Mouse (Mus musculus): ENCODE results near the gene Phactr1. TPM values are rescaled to one million over a fixed set of nuclear protein-coding genes. Genes with fewer than 3 reads are reported as not detected.

The Phactr1 gene
- polyA plus RNA-seq, 1 experiment from 2014 or later = 17.1 TPM

DNA sequence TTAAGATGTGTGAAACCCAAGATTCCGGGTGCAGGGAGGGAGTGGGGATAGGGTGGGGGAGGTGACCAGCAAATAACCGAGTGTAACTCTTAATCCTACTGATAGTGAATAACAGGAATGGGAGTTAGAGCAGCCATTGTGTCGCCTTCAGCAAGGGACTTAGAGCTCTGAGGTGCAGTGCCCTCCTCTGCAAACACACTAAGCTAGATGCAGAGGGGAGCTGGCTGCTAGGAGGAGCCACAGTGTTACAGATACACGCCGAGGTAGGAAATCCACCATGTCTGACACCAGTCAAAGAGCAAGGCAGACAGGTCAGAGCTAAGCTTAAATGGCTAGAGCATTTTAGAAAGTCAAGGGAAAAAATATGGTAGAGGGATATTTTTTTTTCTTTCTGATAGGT, 476.9 kb downstream of the Phactr1 start:
- H3K4me3 ChIP-seq (replicated peaks) = no peak overlapping the region
- WGBS = 45% methylated on average over 5 of the region's 5 CpGs
- peaks cover 31% of the 10 kb centered on the region for H3K36me3 ChIP-seq
- ATAC-seq (ENCODE audit: insufficient number of reproducible peaks, low FRiP score, low TSS enrichment, low read depth) = no peak
- no peak overlapping the region for H3K27ac ChIP-seq (replicated peaks)
- H3K27me3 ChIP-seq = no peaks in the 10 kb centered on the region
- H3K9me3 ChIP-seq (replicated peaks) = no peaks in the 10 kb centered on the region
- no peak overlapping the region for H3K9ac ChIP-seq
- H3K4me1 ChIP-seq = no peaks in the 10 kb centered on the region
- H3K4me2 ChIP-seq (replicated peaks) = no peak overlapping the region

- H3K4me3 ChIP-seq (replicated peaks) = no peak overlapping the region
- peaks cover 26% of the 10 kb centered on the region for H3K36me3 ChIP-seq
- WGBS = 54% methylated on average over 5 of the region's 5 CpGs
- no peaks in the 10 kb centered on the region for H3K9me3 ChIP-seq (replicated peaks)
- H3K27ac ChIP-seq (replicated peaks) = no peak overlapping the region
- ATAC-seq (ENCODE audit: insufficient number of reproducible peaks, low FRiP score, low TSS enrichment, low read depth) = no peak
- H3K4me2 ChIP-seq (replicated peaks) = no peak overlapping the region
- no peak overlapping the region for H3K9ac ChIP-seq
- no peaks in the 10 kb centered on the region for H3K4me1 ChIP-seq
- H3K27me3 ChIP-seq = no peaks in the 10 kb centered on the region
Observed at GRCm38 (mm10) chr13:43158281-43158680, 477.9 kb downstream of the Phactr1 start.

GRCm38 (mm10) chr13:43159429-43159828, 479.0 kb downstream of the Phactr1 start:
- Histone ChIP-seq H3K4me2 (replicated peaks) (no peak overlapping the region), H3K36me3 (peaks cover 25% of the 10 kb centered on the region), H3K27ac (replicated peaks) (no peak overlapping the region), H3K4me3 (replicated peaks) (no peak overlapping the region), H3K4me1 (no peaks in the 10 kb centered on the region), H3K9me3 (replicated peaks) (no peaks in the 10 kb centered on the region), H3K27me3 (no peaks in the 10 kb centered on the region), H3K9ac (no peak overlapping the region)
- WGBS = 60% methylated on average over 3 of the region's 3 CpGs
- ATAC-seq (ENCODE audit: insufficient number of reproducible peaks, low FRiP score, low TSS enrichment, low read depth) = peak; percentile 39; the same call in 1 of the 2 replicates

GRCm38 (mm10) chr13:43167721-43168120, 487.3 kb downstream of the Phactr1 start:
- no peak overlapping the region for H3K9ac ChIP-seq
- H3K27ac ChIP-seq (replicated peaks) = no peak overlapping the region
- 73% methylated on average over 9 of the region's 9 CpGs for WGBS
- H3K36me3 ChIP-seq = peaks cover 35% of the 10 kb centered on the region
- H3K4me3 ChIP-seq (replicated peaks) = no peak overlapping the region
- no peaks in the 10 kb centered on the region for H3K27me3 ChIP-seq
- no peaks in the 10 kb centered on the region for H3K9me3 ChIP-seq (replicated peaks)
- H3K4me1 ChIP-seq = peaks cover 7% of the 10 kb centered on the region
- H3K4me2 ChIP-seq (replicated peaks) = no peak overlapping the region
- no peak for ATAC-seq (ENCODE audit: insufficient number of reproducible peaks, low FRiP score, low TSS enrichment, low read depth)

DNA sequence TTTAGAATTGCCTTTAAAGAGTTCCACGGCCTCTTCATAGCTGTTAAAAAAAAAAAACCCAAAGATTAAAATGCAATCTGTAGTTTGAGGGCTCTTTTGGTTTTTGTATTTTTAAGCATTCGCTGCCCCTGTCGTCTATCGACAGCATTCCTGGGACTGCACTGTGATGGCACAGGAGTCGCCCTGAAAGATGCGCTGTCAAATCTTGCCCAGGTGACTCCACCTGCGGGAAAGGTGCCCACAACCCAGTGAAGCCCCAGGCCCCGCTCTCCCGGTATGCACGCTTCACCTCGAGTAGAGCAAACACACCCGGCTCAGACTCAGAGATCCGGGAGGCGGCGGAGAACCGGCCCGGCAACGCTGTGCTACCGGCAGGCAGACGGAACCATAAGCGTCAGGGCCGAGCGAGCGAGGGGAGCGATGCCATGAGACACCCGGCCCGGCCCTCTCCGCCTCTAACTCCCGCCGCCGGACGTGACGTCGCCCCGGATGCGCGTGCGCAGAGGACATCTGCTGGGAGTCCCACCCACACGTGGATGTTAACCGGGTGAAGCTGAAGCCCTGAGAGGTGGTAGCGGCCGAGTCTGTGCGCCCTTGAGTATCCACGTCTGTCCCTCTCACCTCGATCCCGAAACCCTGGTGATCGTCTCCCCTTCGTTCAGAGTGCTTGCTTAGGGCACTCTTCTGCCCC, 490.7 kb downstream of the Phactr1 start, which contains the start of gene Tbc1d7:
Gene Tbc1d7, minus strand, starts transcription at position 482 of the 691 bp plus-strand sequence.
- under 1% methylated on average over 48 of the region's 48 CpGs for WGBS
- peaks cover 10% of the 10 kb centered on the region for H3K4me1 ChIP-seq

DNA sequence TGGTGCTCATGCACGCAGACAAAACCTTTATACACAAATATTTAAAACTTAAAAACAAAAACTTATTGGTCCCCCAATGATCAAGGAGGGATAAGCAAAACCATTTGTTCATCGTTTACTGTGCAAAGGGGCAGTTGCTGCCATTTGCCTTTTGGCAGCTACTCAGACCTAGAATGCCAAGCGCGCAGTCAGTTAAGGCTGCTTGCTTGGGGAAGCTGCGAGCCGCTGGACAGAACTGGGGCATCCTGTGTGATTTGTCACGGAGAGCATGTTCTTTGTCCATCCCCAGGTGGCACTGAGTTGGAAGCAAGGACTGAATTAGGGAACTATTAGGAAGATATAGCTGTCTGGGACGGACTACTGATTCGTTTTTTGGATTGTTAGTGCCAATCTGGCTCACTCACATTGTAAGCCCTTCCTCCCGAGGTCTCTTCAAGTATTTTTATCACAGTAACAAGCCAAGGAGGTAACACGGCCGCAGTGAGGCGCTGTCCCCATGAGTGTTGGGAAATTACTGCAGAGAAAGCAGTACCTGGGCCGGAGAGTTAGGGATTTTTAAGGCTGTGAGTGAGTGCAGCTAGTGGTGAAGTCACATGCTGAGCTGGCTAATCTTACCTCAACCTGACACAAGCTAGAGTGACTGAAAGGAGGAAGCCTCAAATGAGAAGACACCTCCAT, 491.8 kb downstream of the Phactr1 start:
- H3K36me3 ChIP-seq = 0 out of 2 replicates have a peak, but pooled peaks cover 16% of the 10 kb centered on the region
- peaks cover 10% of the 10 kb centered on the region for H3K4me1 ChIP-seq
- 28% methylated on average over 14 of the region's 14 CpGs for WGBS
- H3K4me2 ChIP-seq (replicated peaks) = peak overlapping the region; percentile 74
- peak overlapping the region; percentile 79; the same call in 1 of the 2 replicates for H3K27ac ChIP-seq (replicated peaks)
- no peak for ATAC-seq (ENCODE audit: insufficient number of reproducible peaks, low FRiP score, low TSS enrichment, low read depth)
- H3K9ac ChIP-seq = peak overlapping the region; percentile 59; the same call in 1 of the 2 replicates
- peak overlapping the region; percentile 76 for H3K4me3 ChIP-seq (replicated peaks)
- H3K9me3 ChIP-seq (replicated peaks) = no peaks in the 10 kb centered on the region
- H3K27me3 ChIP-seq = no peaks in the 10 kb centered on the region

More for the DNA sequence above, 490.7 kb downstream of the Phactr1 start, which contains the start of gene Tbc1d7:
- Histone ChIP-seq H3K27me3 (no peaks in the 10 kb centered on the region), H3K4me3 (replicated peaks) (peak within 1 kb of the TSS; percentile 76), H3K27ac (replicated peaks) (peak within 1 kb of the TSS; percentile 79), H3K9me3 (replicated peaks) (no peaks in the 10 kb centered on the region), H3K4me2 (replicated peaks) (peak within 1 kb of the TSS; percentile 74), H3K9ac (peak within 1 kb of the TSS; percentile 59), H3K36me3 (0 out of 2 replicates have a peak, but pooled peaks cover 16% of the 10 kb centered on the region)
- ATAC-seq (ENCODE audit: insufficient number of reproducible peaks, low FRiP score, low TSS enrichment, low read depth) = peak; percentile 93

- 16% methylated on average over 9 of the region's 9 CpGs for WGBS
- H3K36me3 ChIP-seq = 0 out of 2 replicates have a peak, but pooled peaks cover 7% of the 10 kb centered on the region
- no peaks in the 10 kb centered on the region for H3K9me3 ChIP-seq (replicated peaks)
- H3K4me3 ChIP-seq (replicated peaks) = no peak overlapping the region
- H3K27ac ChIP-seq (replicated peaks) = no peak overlapping the region
- no peak for ATAC-seq (ENCODE audit: insufficient number of reproducible peaks, low FRiP score, low TSS enrichment, low read depth)
- no peak overlapping the region for H3K9ac ChIP-seq
- H3K4me1 ChIP-seq = peaks cover 10% of the 10 kb centered on the region
- H3K27me3 ChIP-seq = no peaks in the 10 kb centered on the region
- H3K4me2 ChIP-seq (replicated peaks) = no peak overlapping the region
Observed at GRCm38 (mm10) chr13:43173262-43173661, 492.8 kb downstream of the Phactr1 start.

GRCm38 (mm10) chr13:43176676-43177075, 496.3 kb downstream of the Phactr1 start:
- no peaks in the 10 kb centered on the region for H3K36me3 ChIP-seq
- no peak overlapping the region for H3K9ac ChIP-seq
- no peak overlapping the region for H3K27ac ChIP-seq (replicated peaks)
- peaks cover 10% of the 10 kb centered on the region for H3K4me1 ChIP-seq
- H3K4me3 ChIP-seq (replicated peaks) = no peak overlapping the region
- no peak for ATAC-seq (ENCODE audit: insufficient number of reproducible peaks, low FRiP score, low TSS enrichment, low read depth)
- H3K27me3 ChIP-seq = no peaks in the 10 kb centered on the region
- no peak overlapping the region for H3K4me2 ChIP-seq (replicated peaks)
- 93% methylated on average over 3 of the region's 3 CpGs for WGBS
- H3K9me3 ChIP-seq (replicated peaks) = no peaks in the 10 kb centered on the region

GRCm38 (mm10) chr13:43177317-43177716, 496.9 kb downstream of the Phactr1 start:
- H3K27ac ChIP-seq (replicated peaks) = no peak overlapping the region
- no peak overlapping the region for H3K4me3 ChIP-seq (replicated peaks)
- H3K4me2 ChIP-seq (replicated peaks) = no peak overlapping the region
- no peaks in the 10 kb centered on the region for H3K9me3 ChIP-seq (replicated peaks)
- peaks cover 3% of the 10 kb centered on the region for H3K4me1 ChIP-seq
- H3K9ac ChIP-seq = no peak overlapping the region
- ATAC-seq (ENCODE audit: insufficient number of reproducible peaks, low FRiP score, low TSS enrichment, low read depth) = no peak
- WGBS = 87% methylated on average over 7 of the region's 7 CpGs
- H3K36me3 ChIP-seq = no peaks in the 10 kb centered on the region
- peaks cover 3% of the 10 kb centered on the region; the same call in 1 of the 2 replicates for H3K27me3 ChIP-seq

- 55% methylated on average over 7 of the region's 7 CpGs for WGBS
- no peak overlapping the region for H3K4me2 ChIP-seq (replicated peaks)
- H3K4me1 ChIP-seq = peaks cover 10% of the 10 kb centered on the region; the same call in 1 of the 2 replicates
- peaks cover 3% of the 10 kb centered on the region; the same call in 1 of the 2 replicates for H3K27me3 ChIP-seq
- no peak overlapping the region for H3K9ac ChIP-seq
- H3K4me3 ChIP-seq (replicated peaks) = no peak overlapping the region
- no peaks in the 10 kb centered on the region for H3K9me3 ChIP-seq (replicated peaks)
- ATAC-seq (ENCODE audit: insufficient number of reproducible peaks, low FRiP score, low TSS enrichment, low read depth) = no peak
- no peak overlapping the region for H3K27ac ChIP-seq (replicated peaks)
- no peaks in the 10 kb centered on the region for H3K36me3 ChIP-seq
Observed at GRCm38 (mm10) chr13:43181104-43181503, 500.7 kb downstream of the Phactr1 start.

GRCm38 (mm10) chr13:43182465-43183201, 502.2 kb downstream of the Phactr1 start:
- peaks cover 10% of the 10 kb centered on the region; the same call in 1 of the 2 replicates for H3K4me1 ChIP-seq
- H3K27ac ChIP-seq (replicated peaks) = peak overlapping the region; percentile 69; the same call in 1 of the 2 replicates
- H3K4me2 ChIP-seq (replicated peaks) = peak overlapping the region; percentile 49
- 18% methylated on average over 14 of the region's 14 CpGs for WGBS
- no peaks in the 10 kb centered on the region for H3K9me3 ChIP-seq (replicated peaks)
- peak overlapping the region; percentile 15; the same call in 1 of the 2 replicates for H3K9ac ChIP-seq
- H3K36me3 ChIP-seq = no peaks in the 10 kb centered on the region
- peak overlapping the region; percentile 40 for H3K4me3 ChIP-seq (replicated peaks)
- ATAC-seq (ENCODE audit: insufficient number of reproducible peaks, low FRiP score, low TSS enrichment, low read depth) = peak; percentile 27
- H3K27me3 ChIP-seq = peaks cover 3% of the 10 kb centered on the region; the same call in 1 of the 2 replicates
